Mouse (Mus musculus): ENCODE results near the gene Scn10a.

DNA sequence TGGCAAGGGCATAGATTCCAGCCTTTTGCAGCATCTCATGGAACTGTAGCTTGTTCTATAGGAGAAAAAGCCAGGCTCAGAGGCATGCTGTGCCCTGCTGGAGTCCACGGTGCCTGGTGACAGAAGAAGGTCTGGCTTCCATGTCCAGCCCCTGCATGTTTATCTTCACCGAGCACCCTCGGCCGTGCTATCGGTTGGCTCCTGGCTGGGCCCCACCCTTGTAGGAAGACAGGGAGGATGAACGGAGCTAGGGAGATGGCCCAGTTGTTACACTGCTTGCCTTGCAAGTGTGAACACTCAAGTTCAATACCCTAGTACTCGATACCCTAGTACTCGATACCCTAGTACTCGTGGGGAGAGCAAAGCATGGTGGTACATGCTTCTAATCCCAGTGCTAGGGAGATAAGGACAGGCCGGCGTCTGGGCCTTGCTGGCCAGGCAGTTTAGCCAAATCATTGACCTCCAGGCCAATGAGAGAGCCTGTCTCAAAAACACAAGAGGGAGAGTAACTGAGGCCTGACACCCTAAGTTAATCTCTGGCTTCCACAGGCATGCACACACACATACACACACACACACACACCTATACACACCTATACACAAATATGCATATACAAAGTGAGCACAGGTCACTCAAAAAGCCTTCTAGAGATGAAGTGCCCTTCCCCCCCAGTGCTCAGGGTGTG lies 9.4 kb upstream of the Scn10a start:
- TF ChIP-seq RAD21 (IDR thresholded peaks at IDR 0.05; ENCODE audit: low read depth, low read length) (no peak), USF1 (IDR thresholded peaks at IDR 0.05; ENCODE audit: low read depth, low read length) (no peak), GATA1 (IDR thresholded peaks at IDR 0.05; ENCODE audit: low read depth, low read length) (no peak)
